Mouse (Mus musculus): ENCODE data around the gene Ankrd66.
"Not testable (repeated sequence)": the region's sequence is repeated elsewhere in the genome, so short reads cannot be mapped to it uniquely, and the experiment has no call there.

Gene Ankrd66

GRCm38 (mm10) chr17:43543539-43543938 lies at the start of gene Ankrd66:
Ankrd66 (minus strand) TSS chr17:43543639.
- no peak for DNase-seq

- no peak for DNase-seq
Observed at GRCm38 (mm10) chr17:43592296-43593291, 49.2 kb upstream of the Ankrd66 start.

GRCm38 (mm10) chr17:43590531-43590930 lies 47.1 kb upstream of the Ankrd66 start:
- DNase-seq = no peak

- DNase-seq = no peak
Observed at GRCm38 (mm10) chr17:43589750-43590149, 46.3 kb upstream of the Ankrd66 start.

GRCm38 (mm10) chr17:43587278-43587677 lies 43.8 kb upstream of the Ankrd66 start:
- no peak for DNase-seq

- DNase-seq = no peak
Observed at GRCm38 (mm10) chr17:43584771-43585170, 41.3 kb upstream of the Ankrd66 start.

- DNase-seq = no peak
Observed at GRCm38 (mm10) chr17:43581012-43581467, 37.6 kb upstream of the Ankrd66 start.

- no peak for DNase-seq
Observed at GRCm38 (mm10) chr17:43580456-43580855, 37.0 kb upstream of the Ankrd66 start.

GRCm38 (mm10) chr17:43573624-43574073 lies 30.2 kb upstream of the Ankrd66 start:
- DNase-seq = no peak

- DNase-seq = no peak
Observed at GRCm38 (mm10) chr17:43569287-43569686, 25.8 kb upstream of the Ankrd66 start.

- DNase-seq = no peak
Observed at GRCm38 (mm10) chr17:43567992-43568888, 24.8 kb upstream of the Ankrd66 start, which contains the start of gene Pla2g7. Pla2g7 (plus strand) TSS chr17:43568098.

GRCm38 (mm10) chr17:43567593-43567991 lies 24.2 kb upstream of the Ankrd66 start:
- DNase-seq = no peak

GRCm38 (mm10) chr17:43563192-43563987 lies 20.0 kb upstream of the Ankrd66 start:
- DNase-seq = no peak

- no peak for DNase-seq
Observed at GRCm38 (mm10) chr17:43558678-43559077, 15.2 kb upstream of the Ankrd66 start.

GRCm38 (mm10) chr17:43557541-43558090 lies 14.2 kb upstream of the Ankrd66 start:
- no peak for DNase-seq

GRCm38 (mm10) chr17:43557104-43557503 lies 13.7 kb upstream of the Ankrd66 start:
- no peak for DNase-seq

GRCm38 (mm10) chr17:43554516-43555403 lies 11.3 kb upstream of the Ankrd66 start:
- DNase-seq = no peak

- no peak for DNase-seq
Observed at GRCm38 (mm10) chr17:43551122-43551630, 7.7 kb upstream of the Ankrd66 start.

- no peak for DNase-seq
Observed at GRCm38 (mm10) chr17:43544040-43544439, 601 bp upstream of the Ankrd66 start.

- no peak for DNase-seq
Observed at GRCm38 (mm10) chr17:43538767-43539166, 4.7 kb downstream of the Ankrd66 start.

- not testable (repeated sequence) for DNase-seq
Observed at GRCm38 (mm10) chr17:43536841-43537240, 6.6 kb downstream of the Ankrd66 start.
